Mouse (Mus musculus): ENCODE results near the gene Coa3. TPM values are rescaled to one million over a fixed set of nuclear protein-coding genes. Genes with fewer than 3 reads are reported as not detected.

Gene Coa3
- total and polyA plus RNA-seq, 2 experiments from 2014 or later, result 168 to 204 TPM

- WGBS, result 15% methylated on average over 18 of the region's 18 CpGs
- peak; percentile 28 for DNase-seq (ENCODE audit: low spot score)
- H3K27me3 ChIP-seq (ENCODE audit: insufficient read depth, low read length), result no peaks in the 10 kb centered on the region
These were observed 47.7 kb downstream of the Coa3 start for GRCm38 (mm10) chr11:101230991-101231871.

GRCm38 (mm10) chr11:101230526-101230925 lies 48.4 kb downstream of the Coa3 start:
- 19% methylated on average over 5 of the region's 5 CpGs for WGBS
- no peak overlapping the region for H3K4me3 ChIP-seq (ENCODE audit: low read depth, low read length)
- no peaks in the 10 kb centered on the region for H3K4me1 ChIP-seq (ENCODE audit: insufficient read depth, low read length)
- H3K27ac ChIP-seq (ENCODE audit: low read depth, low read length), result 0 out of 2 replicates have a peak overlapping the region, but pooled peaks have one; percentile 26
- H3K4me2 ChIP-seq (ENCODE audit: low read depth, low read length, poor library complexity, severe bottlenecking), result no peak overlapping the region; the same call in 1 of the 2 replicates
- no peak for TF ChIP-seq CTCF (IDR thresholded peaks at IDR 0.05)
- no peaks in the 10 kb centered on the region for H3K36me3 ChIP-seq (ENCODE audit: insufficient read depth, low read length)
- no peak for DNase-seq (ENCODE audit: low spot score)
- no peaks in the 10 kb centered on the region for H3K27me3 ChIP-seq (ENCODE audit: insufficient read depth, low read length)
- H3K9ac ChIP-seq (replicated peaks; ENCODE audit: low read length, poor library complexity, severe bottlenecking), result no peak overlapping the region
- H3K9me3 ChIP-seq (ENCODE audit: low read length), result no peaks in the 10 kb centered on the region
- ATAC-seq (ENCODE audit: low FRiP score), result no peak

More at GRCm38 (mm10) chr11:101230991-101231871, 47.7 kb downstream of the Coa3 start:
- H3K9ac ChIP-seq (replicated peaks; ENCODE audit: low read length, poor library complexity, severe bottlenecking), result no peak overlapping the region
- no peaks in the 10 kb centered on the region for H3K4me1 ChIP-seq (ENCODE audit: insufficient read depth, low read length)
- no peak overlapping the region for H3K4me3 ChIP-seq (ENCODE audit: low read depth, low read length)
- H3K36me3 ChIP-seq (ENCODE audit: insufficient read depth, low read length), result no peaks in the 10 kb centered on the region
- H3K4me2 ChIP-seq (ENCODE audit: low read depth, low read length, poor library complexity, severe bottlenecking), result peak overlapping the region; percentile 5; the same call in 1 of the 2 replicates
- no peaks in the 10 kb centered on the region for H3K9me3 ChIP-seq (ENCODE audit: low read length)
- ATAC-seq (ENCODE audit: low FRiP score), result no peak
- H3K27ac ChIP-seq (ENCODE audit: low read depth, low read length), result 0 out of 2 replicates have a peak overlapping the region, but pooled peaks have one; percentile 32
- no peak for TF ChIP-seq CTCF (IDR thresholded peaks at IDR 0.05)

GRCm38 (mm10) chr11:101230061-101230511 lies 48.8 kb downstream of the Coa3 start:
- WGBS, result 36% methylated on average over 2 of the region's 2 CpGs
- no peak for ATAC-seq (ENCODE audit: low FRiP score)
- peak; percentile 26 for DNase-seq (ENCODE audit: low spot score)
- Histone ChIP-seq H3K27ac (ENCODE audit: low read depth, low read length) (no peak overlapping the region), H3K4me1 (ENCODE audit: insufficient read depth, low read length) (no peaks in the 10 kb centered on the region), H3K9me3 (ENCODE audit: low read length) (no peaks in the 10 kb centered on the region), H3K9ac (replicated peaks; ENCODE audit: low read length, poor library complexity, severe bottlenecking) (no peak overlapping the region), H3K4me3 (ENCODE audit: low read depth, low read length) (no peak overlapping the region), H3K4me2 (ENCODE audit: low read depth, low read length, poor library complexity, severe bottlenecking) (no peak overlapping the region), H3K27me3 (ENCODE audit: insufficient read depth, low read length) (no peaks in the 10 kb centered on the region), H3K36me3 (ENCODE audit: insufficient read depth, low read length) (no peaks in the 10 kb centered on the region)
- no peak for TF ChIP-seq CTCF (IDR thresholded peaks at IDR 0.05)

- WGBS, result 18% methylated on average over 8 of the region's 8 CpGs
- Histone ChIP-seq H3K9me3 (ENCODE audit: low read length) (no peaks in the 10 kb centered on the region), H3K9ac (replicated peaks; ENCODE audit: low read length, poor library complexity, severe bottlenecking) (no peak overlapping the region), H3K27ac (ENCODE audit: low read depth, low read length) (no peak overlapping the region), H3K27me3 (ENCODE audit: insufficient read depth, low read length) (no peaks in the 10 kb centered on the region), H3K4me1 (ENCODE audit: insufficient read depth, low read length) (no peaks in the 10 kb centered on the region), H3K36me3 (ENCODE audit: insufficient read depth, low read length) (no peaks in the 10 kb centered on the region), H3K4me2 (ENCODE audit: low read depth, low read length, poor library complexity, severe bottlenecking) (no peak overlapping the region), H3K4me3 (ENCODE audit: low read depth, low read length) (no peak overlapping the region)
- no peak for TF ChIP-seq CTCF (IDR thresholded peaks at IDR 0.05)
- DNase-seq (ENCODE audit: low spot score) (no peak), ATAC-seq (ENCODE audit: low FRiP score) (no peak)
These were observed 49.5 kb downstream of the Coa3 start for GRCm38 (mm10) chr11:101229361-101229900.

Other genes starting within 250 kb of the Coa3 start
- gene Naglu, start 209.1 kb downstream of the Coa3 start, total RNA-seq (2014; rRNA removed), result 20.9 and 22.2 TPM in 2 replicates
- gene Naglu, start 209.1 kb downstream of the Coa3 start, polyA plus RNA-seq (2015; fragmentation: Nextera tagmentation; extraction: Ambion mirVana), result 16.0 and 16.6 TPM in 2 replicates
- gene Hsd17b1, start 200.7 kb downstream of the Coa3 start, total RNA-seq (2014; rRNA removed), result 0.27 TPM in 1 of 2 replicates, not detected in the other
- gene Hsd17b1, start 200.7 kb downstream of the Coa3 start, polyA plus RNA-seq (2015; fragmentation: Nextera tagmentation; extraction: Ambion mirVana), result not detected in 2 replicates
- 41.8 and 48.7 TPM in 2 replicates for gene Coasy, start 196.5 kb downstream of the Coa3 start, total RNA-seq (2014; rRNA removed)
- 31.5 and 34.1 TPM in 2 replicates for gene Coasy, start 196.5 kb downstream of the Coa3 start, polyA plus RNA-seq (2015; fragmentation: Nextera tagmentation; extraction: Ambion mirVana)
- 60.7 and 61.3 TPM in 2 replicates for gene Mlx, start 191.8 kb downstream of the Coa3 start, total RNA-seq (2014; rRNA removed)
- 64.1 and 67.8 TPM in 2 replicates for gene Mlx, start 191.8 kb downstream of the Coa3 start, polyA plus RNA-seq (2015; fragmentation: Nextera tagmentation; extraction: Ambion mirVana)
- 5.3 and 6.9 TPM in 2 replicates for gene Psmc3ip, start 183.7 kb downstream of the Coa3 start, total RNA-seq (2014; rRNA removed)
- 8.9 and 10.3 TPM in 2 replicates for gene Psmc3ip, start 183.7 kb downstream of the Coa3 start, polyA plus RNA-seq (2015; fragmentation: Nextera tagmentation; extraction: Ambion mirVana)
- 54.9 and 61.7 TPM in 2 replicates for gene Retreg3, start 159.2 kb downstream of the Coa3 start, total RNA-seq (2014; rRNA removed)
- gene Retreg3, start 159.2 kb downstream of the Coa3 start, polyA plus RNA-seq (2015; fragmentation: Nextera tagmentation; extraction: Ambion mirVana), result 24.8 and 26.0 TPM in 2 replicates
- gene Tubg1, start 159.2 kb downstream of the Coa3 start, total RNA-seq (2014; rRNA removed), result 40.5 and 52.6 TPM in 2 replicates
- gene Tubg1, start 159.2 kb downstream of the Coa3 start, polyA plus RNA-seq (2015; fragmentation: Nextera tagmentation; extraction: Ambion mirVana), result 64.4 and 64.6 TPM in 2 replicates
- 38.4 and 40.6 TPM in 2 replicates for gene Tubg2, start 123.2 kb downstream of the Coa3 start, total RNA-seq (2014; rRNA removed)
- 86.1 and 93.8 TPM in 2 replicates for gene Tubg2, start 123.2 kb downstream of the Coa3 start, polyA plus RNA-seq (2015; fragmentation: Nextera tagmentation; extraction: Ambion mirVana)
- 12.5 and 15.0 TPM in 2 replicates for gene Cntnap1, start 108.6 kb downstream of the Coa3 start, total RNA-seq (2014; rRNA removed)
- gene Cntnap1, start 108.6 kb downstream of the Coa3 start, polyA plus RNA-seq (2015; fragmentation: Nextera tagmentation; extraction: Ambion mirVana), result 3.0 and 3.2 TPM in 2 replicates
- 13.7 and 23.4 TPM in 2 replicates for gene Plekhh3, start 107.8 kb downstream of the Coa3 start, total RNA-seq (2014; rRNA removed)
- 5.8 and 6.2 TPM in 2 replicates for gene Plekhh3, start 107.8 kb downstream of the Coa3 start, polyA plus RNA-seq (2015; fragmentation: Nextera tagmentation; extraction: Ambion mirVana)
- 0.61 and 1.4 TPM in 2 replicates for gene Ccr10, start 103.7 kb downstream of the Coa3 start, total RNA-seq (2014; rRNA removed)
- gene Ccr10, start 103.7 kb downstream of the Coa3 start, polyA plus RNA-seq (2015; fragmentation: Nextera tagmentation; extraction: Ambion mirVana), result 0.75 and 0.83 TPM in 2 replicates
- gene Ezh1, start 52.7 kb downstream of the Coa3 start, total RNA-seq (2014; rRNA removed), result 26.5 and 40.0 TPM in 2 replicates
- gene Ezh1, start 52.7 kb downstream of the Coa3 start, polyA plus RNA-seq (2015; fragmentation: Nextera tagmentation; extraction: Ambion mirVana), result 25.4 and 25.9 TPM in 2 replicates
- gene Ramp2, start 33.1 kb downstream of the Coa3 start, total RNA-seq (2014; rRNA removed), result 55.0 and 67.5 TPM in 2 replicates
- 95.3 and 103 TPM in 2 replicates for gene Ramp2, start 33.1 kb downstream of the Coa3 start, polyA plus RNA-seq (2015; fragmentation: Nextera tagmentation; extraction: Ambion mirVana)
- gene Vps25, start 25.4 kb downstream of the Coa3 start, total RNA-seq (2014; rRNA removed), result 77.3 and 82.3 TPM in 2 replicates
- gene Vps25, start 25.4 kb downstream of the Coa3 start, polyA plus RNA-seq (2015; fragmentation: Nextera tagmentation; extraction: Ambion mirVana), result 130 and 144 TPM in 2 replicates
- 4.2 and 8.1 TPM in 2 replicates for gene Wnk4, start 18.5 kb downstream of the Coa3 start, total RNA-seq (2014; rRNA removed)
- 7.5 and 9.2 TPM in 2 replicates for gene Wnk4, start 18.5 kb downstream of the Coa3 start, polyA plus RNA-seq (2015; fragmentation: Nextera tagmentation; extraction: Ambion mirVana)
- gene Cntd1, start 102 bp downstream of the Coa3 start, total RNA-seq (2014; rRNA removed), result not detected in 2 replicates
- 0.25 and 0.42 TPM in 2 replicates for gene Cntd1, start 102 bp downstream of the Coa3 start, polyA plus RNA-seq (2015; fragmentation: Nextera tagmentation; extraction: Ambion mirVana)
- 94.4 and 209 TPM in 2 replicates for gene Becn1, start 23.2 kb upstream of the Coa3 start, total RNA-seq (2014; rRNA removed)
- gene Becn1, start 23.2 kb upstream of the Coa3 start, polyA plus RNA-seq (2015; fragmentation: Nextera tagmentation; extraction: Ambion mirVana), result 145 and 150 TPM in 2 replicates
- 69.1 and 74.0 TPM in 2 replicates for gene Psme3, start 37.1 kb upstream of the Coa3 start, total RNA-seq (2014; rRNA removed)
- gene Psme3, start 37.1 kb upstream of the Coa3 start, polyA plus RNA-seq (2015; fragmentation: Nextera tagmentation; extraction: Ambion mirVana), result 75.0 and 76.5 TPM in 2 replicates
- 5.3 and 6.7 TPM in 2 replicates for gene Aoc2, start 45.9 kb upstream of the Coa3 start, total RNA-seq (2014; rRNA removed)
- gene Aoc2, start 45.9 kb upstream of the Coa3 start, polyA plus RNA-seq (2015; fragmentation: Nextera tagmentation; extraction: Ambion mirVana), result 0.64 and 0.77 TPM in 2 replicates
- 0.66 and 1.2 TPM in 2 replicates for gene Aoc3, start 51.5 kb upstream of the Coa3 start, total RNA-seq (2014; rRNA removed)
- gene Aoc3, start 51.5 kb upstream of the Coa3 start, polyA plus RNA-seq (2015; fragmentation: Nextera tagmentation; extraction: Ambion mirVana), result 0.07 and 0.20 TPM in 2 replicates
- gene G6pc, start 88.4 kb upstream of the Coa3 start, total RNA-seq (2014; rRNA removed), result not detected in 2 replicates
- not detected in 2 replicates for gene G6pc, start 88.4 kb upstream of the Coa3 start, polyA plus RNA-seq (2015; fragmentation: Nextera tagmentation; extraction: Ambion mirVana)
- gene Aarsd1, start 138.5 kb upstream of the Coa3 start, total RNA-seq (2014; rRNA removed), result 67.4 and 78.3 TPM in 2 replicates
- gene Aarsd1, start 138.5 kb upstream of the Coa3 start, polyA plus RNA-seq (2015; fragmentation: Nextera tagmentation; extraction: Ambion mirVana), result 96.3 and 107 TPM in 2 replicates
- gene Gm27029, start 145.7 kb upstream of the Coa3 start, total RNA-seq (2014; rRNA removed), result 1.8 and 5.7 TPM in 2 replicates
- 6.3 and 6.8 TPM in 2 replicates for gene Gm27029, start 145.7 kb upstream of the Coa3 start, polyA plus RNA-seq (2015; fragmentation: Nextera tagmentation; extraction: Ambion mirVana)
- gene Rundc1, start 146.0 kb upstream of the Coa3 start, total RNA-seq (2014; rRNA removed), result 10.4 and 12.9 TPM in 2 replicates
- gene Rundc1, start 146.0 kb upstream of the Coa3 start, polyA plus RNA-seq (2015; fragmentation: Nextera tagmentation; extraction: Ambion mirVana), result 24.2 and 25.2 TPM in 2 replicates
- gene Ptges3l, start 146.2 kb upstream of the Coa3 start, total RNA-seq (2014; rRNA removed), result 0.66 and 2.7 TPM in 2 replicates
- 2.9 TPM in 2 replicates for gene Ptges3l, start 146.2 kb upstream of the Coa3 start, polyA plus RNA-seq (2015; fragmentation: Nextera tagmentation; extraction: Ambion mirVana)
- 605 and 614 TPM in 2 replicates for gene Rpl27, start 163.2 kb upstream of the Coa3 start, total RNA-seq (2014; rRNA removed)
- gene Rpl27, start 163.2 kb upstream of the Coa3 start, polyA plus RNA-seq (2015; fragmentation: Nextera tagmentation; extraction: Ambion mirVana), result 227 and 260 TPM in 2 replicates
- 1.9 and 3.3 TPM in 2 replicates for gene Ifi35, start 169.3 kb upstream of the Coa3 start, total RNA-seq (2014; rRNA removed)
- 4.5 TPM in 2 replicates for gene Ifi35, start 169.3 kb upstream of the Coa3 start, polyA plus RNA-seq (2015; fragmentation: Nextera tagmentation; extraction: Ambion mirVana)
- 90.5 and 96.3 TPM in 2 replicates for gene Rnd2, start 185.9 kb upstream of the Coa3 start, total RNA-seq (2014; rRNA removed)
- gene Rnd2, start 185.9 kb upstream of the Coa3 start, polyA plus RNA-seq (2015; fragmentation: Nextera tagmentation; extraction: Ambion mirVana), result 95.7 and 104 TPM in 2 replicates
- gene Vat1, start 187.1 kb upstream of the Coa3 start, total RNA-seq (2014; rRNA removed), result 313 and 334 TPM in 2 replicates
- gene Vat1, start 187.1 kb upstream of the Coa3 start, polyA plus RNA-seq (2015; fragmentation: Nextera tagmentation; extraction: Ambion mirVana), result 143 and 146 TPM in 2 replicates

Data from midbrain, postnatal 0 days (tissue).